Mouse (Mus musculus) embryonic fibroblast, embryonic 13.5 days (primary cell): ENCODE results near the gene Sstr4.

Experiments used
- CTCF ChIP-seq: IDR thresholded peaks from 2 replicates; pipeline ENCODE4 v1.5.1; 2011; ENCODE audit warnings: mild to moderate bottlenecking, control low read depth, low read length, moderate library complexity, borderline replicate concordance; ENCODE audit not compliant: insufficient read depth
- POLR2A ChIP-seq: IDR thresholded peaks from 2 replicates; pipeline ENCODE4 v1.6.1; 2011; ENCODE audit warnings: low read depth, mild to moderate bottlenecking, control low read depth, low read length, moderate library complexity

GRCm38 (mm10) chr2:148396209-148396608 is 1.1 kb downstream of the Sstr4 start:
- TF ChIP-seq CTCF = no peak
- no peak for TF ChIP-seq POLR2A
